Mouse (Mus musculus): ENCODE data around the gene Prdm16. TPM values are rescaled to one million over a fixed set of nuclear protein-coding genes. Genes with fewer than 3 reads are reported as not detected.

Prdm16 gene
- total RNA-seq, 2 experiments from 2014 or later = 4.0 to 4.7 TPM

DNA sequence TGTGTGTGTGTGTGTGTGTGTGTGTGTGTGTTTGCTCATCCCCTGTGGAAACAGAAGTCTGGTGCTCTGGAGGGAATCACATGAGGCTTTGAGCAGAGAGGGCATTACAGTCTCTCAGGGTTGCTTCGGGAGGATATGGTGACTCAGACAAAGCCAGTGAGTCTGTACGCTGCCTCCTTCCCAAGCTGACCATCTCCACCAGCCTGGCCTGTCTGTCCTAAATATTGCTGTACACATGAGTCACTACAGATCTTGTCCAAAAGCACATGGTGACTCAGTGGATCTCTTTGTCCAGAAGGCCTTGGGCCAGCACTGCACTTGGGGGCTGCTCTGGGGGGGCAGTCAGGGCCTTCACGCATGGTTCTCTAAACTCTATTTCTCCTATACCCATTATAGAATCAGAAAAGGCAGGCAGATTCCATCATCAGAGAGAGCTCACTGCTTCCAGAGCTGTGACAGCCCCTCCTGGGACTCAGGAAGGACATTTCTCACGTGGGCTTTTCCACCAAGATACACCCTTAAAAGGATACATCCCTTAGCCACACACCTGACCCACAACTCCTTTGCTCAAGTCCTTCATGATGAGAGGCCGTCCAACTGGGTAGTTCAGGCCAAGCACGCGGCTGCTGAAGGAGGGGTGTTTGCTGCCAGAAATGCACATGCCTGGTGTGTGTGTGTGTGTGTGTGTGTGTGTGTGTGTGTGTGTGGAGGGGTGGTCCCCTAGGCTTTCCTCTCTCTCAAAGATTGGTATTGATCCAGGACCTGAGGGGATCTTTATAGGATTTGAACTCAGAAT, 114.6 kb downstream of the Prdm16 start:
- DNase-seq (ENCODE audit: low spot score in 2 of 2) = no peak

DNA sequence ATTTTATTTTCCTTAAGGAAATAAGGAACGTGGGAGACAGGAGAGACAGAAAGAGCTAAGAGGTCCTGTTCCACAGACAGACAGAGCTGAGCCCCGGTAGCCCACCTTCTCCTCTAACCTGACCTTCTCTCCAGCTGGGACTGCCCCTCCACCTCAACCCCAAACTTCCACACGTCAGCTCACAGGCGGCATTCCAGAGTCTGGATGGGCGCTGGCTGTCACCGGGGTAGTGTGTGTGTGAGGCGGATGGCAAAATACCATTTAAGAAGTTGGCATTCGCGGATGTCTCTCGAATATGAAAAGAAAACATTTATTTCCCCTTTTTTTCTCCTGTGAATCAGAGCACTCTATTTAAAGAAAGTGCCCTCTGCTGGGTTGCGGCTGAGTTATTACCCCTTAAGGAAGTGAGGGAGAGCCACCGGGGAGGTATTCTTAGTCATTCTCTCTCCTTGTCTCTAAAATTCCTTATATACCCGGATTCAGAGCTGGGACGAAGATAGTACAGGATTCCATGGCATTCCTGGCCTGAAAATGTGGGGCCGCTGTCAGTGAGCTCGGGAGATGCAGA, 117.1 kb downstream of the Prdm16 start:
- DNase-seq (ENCODE audit: low spot score in 2 of 2) = no peak

DNA sequence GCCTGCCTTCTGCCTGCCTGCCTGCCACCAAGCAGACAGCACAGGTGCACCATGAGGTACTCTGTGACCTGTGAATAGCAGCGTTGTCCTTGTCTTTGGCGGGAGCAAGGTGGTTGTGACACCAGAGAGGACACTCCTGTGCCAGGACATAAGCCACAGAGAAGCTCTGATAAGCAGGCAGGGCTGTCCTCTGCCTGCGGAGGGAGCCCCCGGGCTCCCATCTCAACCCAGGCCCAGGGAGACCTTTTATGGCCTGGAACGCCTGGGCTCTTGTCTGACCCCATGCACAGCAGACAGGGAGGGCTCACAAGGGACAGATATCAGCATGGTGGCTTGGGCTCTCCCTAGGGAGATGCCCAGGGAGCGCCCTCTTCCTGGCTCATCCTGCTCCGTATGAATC, 118.7 kb downstream of the Prdm16 start:
- no peak for DNase-seq (ENCODE audit: low spot score in 2 of 2)

DNA sequence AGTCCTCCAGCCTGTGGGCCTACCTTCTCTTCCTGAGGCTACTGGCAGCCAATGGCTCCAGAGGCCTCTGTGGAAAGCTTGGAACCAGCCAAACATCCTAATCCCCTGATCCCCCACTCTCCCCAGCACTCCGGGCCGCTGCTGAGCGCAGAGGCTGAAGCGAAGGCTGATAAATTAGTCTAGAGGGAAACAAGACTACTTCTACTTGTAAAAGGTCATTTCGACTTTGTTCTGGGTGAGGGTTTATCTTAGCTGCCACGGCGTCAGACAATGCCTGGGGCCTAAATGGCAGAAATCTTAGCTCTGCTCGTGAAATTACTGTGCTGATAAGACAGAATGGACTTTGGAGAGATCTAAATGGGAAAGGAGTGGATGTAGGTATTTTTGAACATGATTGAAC, 120.2 kb downstream of the Prdm16 start:
- DNase-seq (ENCODE audit: low spot score in 2 of 2) = no peak

DNA sequence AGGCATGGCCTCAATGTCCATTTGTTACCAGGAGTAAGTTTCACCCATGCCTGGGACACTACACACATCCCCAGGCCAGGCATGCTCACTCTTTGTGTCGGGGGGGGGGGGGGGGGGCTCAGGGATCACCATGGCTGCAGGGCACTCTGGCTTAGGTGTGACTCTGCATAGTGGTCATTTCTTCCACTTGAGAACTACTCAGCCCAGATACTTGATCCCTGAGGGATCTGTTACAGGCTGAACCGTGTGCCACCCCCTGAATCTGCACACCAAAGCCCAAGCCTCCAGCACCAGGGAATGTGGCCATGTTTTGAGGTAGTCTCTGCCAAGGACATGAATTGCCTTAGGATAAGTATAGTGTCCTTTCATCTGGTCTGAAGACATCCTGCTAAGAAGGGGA, 123.0 kb downstream of the Prdm16 start:
- DNase-seq (ENCODE audit: low spot score in 2 of 2) = no peak

- DNase-seq (ENCODE audit: low spot score in 2 of 2) = no peak
These were observed 124.1 kb downstream of the Prdm16 start for GRCm38 (mm10) chr4:154512518-154513090.

DNA sequence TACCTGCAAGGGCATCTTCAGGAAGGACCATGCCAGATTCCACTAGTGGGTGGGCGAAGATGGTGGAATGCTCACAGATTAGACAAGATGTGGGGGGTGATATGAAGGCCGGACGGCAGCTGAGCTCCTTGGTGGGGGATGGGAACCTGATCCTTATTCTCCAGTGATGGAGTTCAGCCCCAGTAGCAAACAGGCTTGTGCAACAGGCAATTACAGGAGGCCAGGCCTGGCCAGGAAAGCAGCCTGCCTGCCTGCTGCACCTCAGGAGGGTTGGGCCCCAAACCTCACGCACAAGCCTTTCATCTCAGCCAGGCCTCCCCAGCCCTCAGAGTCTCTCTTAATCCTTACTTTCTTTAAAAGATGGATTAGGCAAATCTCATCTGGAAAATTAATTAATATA, 124.9 kb downstream of the Prdm16 start:
- no peak for DNase-seq (ENCODE audit: low spot score in 2 of 2)

DNA sequence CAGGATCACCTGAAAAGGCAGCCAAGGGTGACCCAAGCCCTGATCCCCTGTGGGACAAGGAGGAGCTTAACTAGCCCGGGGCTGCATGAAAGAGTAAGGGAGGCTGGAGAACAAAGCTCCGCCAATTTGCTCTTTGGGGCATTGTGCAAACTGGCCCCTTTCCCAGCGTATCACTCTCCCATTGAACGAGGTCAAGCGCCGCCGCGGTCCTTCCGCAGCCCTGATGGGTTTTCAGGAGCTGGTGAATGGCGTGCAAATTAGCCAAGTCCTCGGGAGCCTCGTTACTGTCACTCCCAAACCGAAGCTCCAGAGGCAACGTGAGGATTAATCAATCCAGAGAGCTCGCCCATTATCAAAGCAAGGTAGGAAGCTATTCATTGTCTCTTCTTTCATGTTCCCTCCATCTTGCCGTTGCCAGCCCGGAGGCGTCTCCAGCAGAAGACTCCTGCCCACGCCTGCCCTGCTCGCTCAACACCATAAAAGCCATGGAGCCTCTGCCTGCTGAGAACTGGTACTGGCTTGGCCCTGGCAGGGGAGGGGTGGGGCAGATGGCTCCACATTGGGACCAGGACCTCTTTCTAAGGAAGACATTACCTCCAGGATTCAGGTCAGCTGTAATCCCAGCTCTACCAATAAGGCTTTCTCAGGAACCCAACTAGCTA, 129.8 kb downstream of the Prdm16 start:
- no peak for DNase-seq (ENCODE audit: low spot score in 2 of 2)

- DNase-seq (ENCODE audit: low spot score in 2 of 2) = no peak
These were observed 131.4 kb downstream of the Prdm16 start for GRCm38 (mm10) chr4:154505313-154505712.

DNA sequence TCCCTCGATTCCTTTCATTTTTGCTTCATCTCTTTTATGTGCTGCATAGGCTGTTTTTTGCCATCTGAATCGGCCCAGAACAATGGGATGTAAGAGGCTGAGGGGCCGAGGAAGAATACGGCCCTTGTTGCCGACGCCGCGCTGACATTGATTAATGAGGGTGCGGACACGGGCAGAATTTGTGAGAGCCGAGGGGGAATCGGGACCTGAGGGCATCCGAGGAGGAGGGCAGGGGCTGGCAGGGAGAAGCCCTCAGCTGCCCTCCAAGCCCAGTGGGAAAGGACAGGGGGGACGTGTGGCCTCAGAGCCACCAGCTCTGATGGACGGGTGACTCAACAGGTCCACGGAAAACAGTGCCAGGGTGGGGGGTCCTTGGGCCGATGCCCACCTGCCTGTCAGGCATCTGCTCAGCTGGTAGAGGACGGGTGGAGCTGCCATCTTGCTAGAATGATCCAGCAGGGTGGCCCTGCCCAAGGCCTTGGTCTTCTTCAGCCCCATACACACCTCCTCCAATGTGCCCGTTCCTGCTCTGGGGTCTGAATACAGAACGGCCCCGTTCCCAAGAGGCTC, 133.3 kb downstream of the Prdm16 start:
- DNase-seq (ENCODE audit: low spot score in 2 of 2) = no peak

- DNase-seq (ENCODE audit: low spot score in 2 of 2) = no peak
These were observed 134.2 kb downstream of the Prdm16 start for GRCm38 (mm10) chr4:154502403-154503000.

GRCm38 (mm10) chr4:154500695-154501094, 136.0 kb downstream of the Prdm16 start:
- DNase-seq (ENCODE audit: low spot score in 2 of 2) = no peak

DNA sequence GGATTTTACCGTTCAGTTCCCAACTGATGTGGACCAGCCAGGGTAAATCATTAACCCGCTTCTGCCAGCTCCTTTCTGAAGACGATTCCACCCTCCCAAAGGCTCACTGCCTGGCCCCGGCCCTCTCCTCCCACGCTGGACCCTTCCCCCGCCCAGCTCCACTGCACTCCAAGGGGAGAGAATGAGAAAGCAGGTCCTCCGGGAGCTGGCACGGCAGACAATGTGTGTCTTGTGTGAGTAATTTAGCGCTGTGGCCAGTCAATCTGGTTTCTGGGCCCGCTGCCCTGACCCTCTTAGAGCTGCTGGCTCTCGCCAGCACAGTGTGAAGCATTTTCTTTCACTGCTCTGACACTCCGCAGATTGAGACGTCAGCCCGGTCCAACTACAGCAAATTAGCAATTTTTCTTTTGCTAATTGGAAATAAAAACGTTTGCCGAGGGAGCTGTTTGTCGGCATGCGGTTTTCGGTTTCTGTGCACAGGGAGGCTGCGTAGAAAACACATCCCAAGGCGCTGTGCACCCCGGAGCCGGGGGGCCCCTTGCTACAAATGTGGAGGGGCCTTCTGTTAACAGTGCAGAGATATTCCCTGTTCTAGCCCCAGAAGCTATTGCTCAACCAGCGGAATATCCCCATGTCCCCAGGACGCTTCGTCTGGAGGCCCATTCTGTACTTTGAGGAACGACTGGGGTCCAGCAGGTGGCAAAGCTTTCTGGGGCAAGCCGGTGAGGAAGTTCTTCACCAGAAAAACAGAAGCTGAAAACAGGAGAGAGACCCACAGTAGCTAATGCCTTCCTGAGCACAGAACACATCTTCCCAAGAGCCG, 136.8 kb downstream of the Prdm16 start:
- DNase-seq (ENCODE audit: low spot score in 2 of 2) = peak; percentile 44 to 75

GRCm38 (mm10) chr4:154497423-154498175, 139.1 kb downstream of the Prdm16 start:
- DNase-seq (ENCODE audit: low spot score in 2 of 2) = no peak

DNA sequence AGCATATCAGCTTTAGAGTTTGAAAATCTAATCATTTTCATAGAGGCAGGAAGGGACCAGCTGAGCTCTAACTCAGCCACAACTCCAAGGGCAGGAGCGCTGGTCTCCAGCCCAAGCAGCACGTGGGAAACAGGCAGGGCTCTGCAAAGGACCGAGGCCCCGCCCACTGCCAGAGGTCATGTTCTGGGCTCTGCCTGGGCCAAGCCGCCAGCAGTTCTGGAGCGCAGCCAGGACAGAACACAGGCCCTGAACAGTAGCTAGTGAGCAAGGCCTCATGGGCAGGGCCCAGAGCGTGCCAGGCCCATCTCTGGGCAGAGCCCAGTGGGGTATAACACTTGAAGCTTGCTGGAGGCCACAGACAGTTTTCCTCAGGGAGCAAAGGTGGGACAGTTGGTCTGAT, 139.7 kb downstream of the Prdm16 start:
- peak; percentile 43 to 84 for DNase-seq (ENCODE audit: low spot score in 2 of 2)

- no peak for DNase-seq (ENCODE audit: low spot score in 2 of 2)
These were observed 140.2 kb downstream of the Prdm16 start for GRCm38 (mm10) chr4:154496522-154496921.

- no peak for DNase-seq (ENCODE audit: low spot score in 2 of 2)
These were observed 142.7 kb downstream of the Prdm16 start for GRCm38 (mm10) chr4:154493996-154494395.

- DNase-seq (ENCODE audit: low spot score in 2 of 2) = no peak
These were observed 144.0 kb downstream of the Prdm16 start for GRCm38 (mm10) chr4:154492714-154493121.

DNA sequence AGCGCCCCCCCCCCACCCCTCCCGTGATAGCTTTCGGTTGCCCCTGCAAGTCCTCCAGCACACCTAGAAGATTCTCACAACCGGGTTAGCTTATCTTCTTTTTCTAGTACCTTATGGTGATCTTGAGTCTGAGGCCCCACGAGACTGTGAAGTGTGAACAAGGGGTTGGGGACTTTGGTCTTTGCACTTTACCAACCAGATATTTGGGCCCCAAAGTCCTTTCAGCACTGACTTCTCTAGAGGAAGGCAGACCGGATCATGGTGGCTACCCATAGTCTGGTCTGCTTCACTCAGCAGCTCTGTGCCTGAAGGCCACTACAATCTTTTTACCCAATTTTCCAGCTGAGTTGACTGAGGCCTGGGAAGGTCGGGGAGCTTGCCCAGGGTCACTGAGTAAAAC, 144.4 kb downstream of the Prdm16 start:
- no peak for DNase-seq (ENCODE audit: low spot score in 2 of 2)

GRCm38 (mm10) chr4:154488031-154488430, 148.6 kb downstream of the Prdm16 start:
- no peak for DNase-seq (ENCODE audit: low spot score in 2 of 2)

All from gastrocnemius, postnatal 4 days (tissue).